Comparison of ENCODE assay signal across 9 mouse cellular contexts in genomic region chr1:185098975-185099958, GRCm38 (mm10).
DNase-seq lines count a peak whose midpoint lies in the region; ATAC-seq and TF ChIP-seq lines count a peak whose summit lies in the region.
"Had no signal": no experiment of that assay in that cellular context is flagged by ENCODE, and none has a peak within 500 bp of the region (broad histone marks: within the 10 kb centered on the region; RNA-seq: fewer than 3 reads in every experiment).

No protein-coding gene starts in this region.

- no peak for ATAC-seq in embryonic facial prominence, embryonic 14.5 days (ENCODE audit: low read depth)
- no peak for ATAC-seq in hindbrain, embryonic 16.5 days
- no peak for ATAC-seq in activated CD4-positive, CD25-positive, alpha-beta regulatory T cell, adult 4 months
- ATAC-seq: intestine, embryonic 16.5 days had no signal

- peaks cover 13% of the 10 kb centered on the region; the same call in 1 of the 2 replicates for H3K27me3 ChIP-seq in E14TG2a.4 (ENCODE audit: insufficient read depth, low read length)
- no peaks in the 10 kb centered on the region for H3K27me3 ChIP-seq in embryonic facial prominence, embryonic 14.5 days (replicated peaks; ENCODE audit: control insufficient read depth, insufficient read depth, low read length)
- H3K27me3 ChIP-seq in hindbrain, embryonic 16.5 days (replicated peaks; ENCODE audit: control insufficient read depth, insufficient read depth, low read length) = peaks cover 2% of the 10 kb centered on the region; the same call in 1 of the 2 replicates

- H3K9me3 ChIP-seq in E14TG2a.4 (ENCODE audit: low read length) = peaks cover 19% of the 10 kb centered on the region
- no peaks in the 10 kb centered on the region for H3K9me3 ChIP-seq in embryonic facial prominence, embryonic 14.5 days (ENCODE audit: control insufficient read depth, low read length)
- H3K9me3 ChIP-seq in hindbrain, embryonic 16.5 days (ENCODE audit: control insufficient read depth, low read length) = no peaks in the 10 kb centered on the region

- H3K4me1 ChIP-seq in E14TG2a.4 (replicated peaks; ENCODE audit: low read depth, low read length) = peaks cover 43% of the 10 kb centered on the region
- H3K4me1 ChIP-seq in embryonic facial prominence, embryonic 14.5 days (ENCODE audit: control insufficient read depth, insufficient read depth, low read length) = peaks cover 17% of the 10 kb centered on the region; the same call in 1 of the 2 replicates
- peaks cover 7% of the 10 kb centered on the region for H3K4me1 ChIP-seq in hindbrain, embryonic 16.5 days (ENCODE audit: control insufficient read depth, insufficient read depth, low read depth, low read length)

- H3K9ac ChIP-seq in embryonic facial prominence, embryonic 14.5 days (ENCODE audit: low read depth, low read length) = no peak overlapping the region
- no peak overlapping the region for H3K9ac ChIP-seq in hindbrain, embryonic 16.5 days (ENCODE audit: low read depth, low read length)

- no peak for TF ChIP-seq CTCF in E14TG2a.4 (conservative IDR thresholded peaks at IDR 0.05; ENCODE audit: low read length)

- 24% methylated on average over 18 of the region's 18 CpGs for WGBS in embryonic facial prominence, embryonic 14.5 days
- 16% methylated on average over 18 of the region's 18 CpGs for WGBS in hindbrain, embryonic 16.5 days

- H3K4me2 ChIP-seq in embryonic facial prominence, embryonic 14.5 days (ENCODE audit: low read depth, low read length) = peak overlapping the region; percentile 22
- H3K4me2 ChIP-seq in hindbrain, embryonic 16.5 days (ENCODE audit: low read length) = peak overlapping the region; percentile 20

- H3K4me3 ChIP-seq in E14TG2a.4 (replicated peaks; ENCODE audit: low read length) = peak overlapping the region; percentile 45
- H3K4me3 ChIP-seq in embryonic facial prominence, embryonic 14.5 days (ENCODE audit: low read depth, low read length) = no peak overlapping the region
- H3K4me3 ChIP-seq in hindbrain, embryonic 16.5 days (ENCODE audit: low read length) = no peak overlapping the region

- H3K27ac ChIP-seq in embryonic facial prominence, embryonic 14.5 days (replicated peaks; ENCODE audit: low read depth, low read length) = no peak overlapping the region; the same call in 1 of the 2 replicates
- no peak overlapping the region for H3K27ac ChIP-seq in hindbrain, embryonic 16.5 days (ENCODE audit: low read depth, low read length)

- peak; percentile 52 for DNase-seq in heart, adult 11 months
- DNase-seq in heart, adult 18-20 months = no peak
- DNase-seq in embryonic facial prominence, embryonic 14.5 days (ENCODE audit: low spot score) = peak; percentile 16
- no peak for DNase-seq in layer of hippocampus, postnatal 36 days
- no peak for DNase-seq in gastrocnemius, postnatal 36 days

- H3K36me3 ChIP-seq in E14TG2a.4 (ENCODE audit: insufficient read depth, low read length) = no peaks in the 10 kb centered on the region
- H3K36me3 ChIP-seq in embryonic facial prominence, embryonic 14.5 days (ENCODE audit: control insufficient read depth, insufficient read depth, low read length) = no peaks in the 10 kb centered on the region
- H3K36me3 ChIP-seq in hindbrain, embryonic 16.5 days (ENCODE audit: control insufficient read depth, insufficient read depth, low read length) = no peaks in the 10 kb centered on the region

- intact Hi-C loops in gastrocnemius, postnatal 36 days (cut with DNase I) = no loop called here

Comparison
In these comparisons a context has a peak if more than half of its experiments do, and no peak if none do; other contexts are left out.
1. DNase-seq: peak in heart, adult 11 months (single experiment) and embryonic facial prominence, embryonic 14.5 days (single experiment); none in heart, adult 18-20 months (0 of 2), layer of hippocampus, postnatal 36 days (0 of 2) and gastrocnemius, postnatal 36 days (0 of 2).